Mouse (Mus musculus): ENCODE results near the gene Csrnp3. TPM values are rescaled to one million over a fixed set of nuclear protein-coding genes. Genes with fewer than 3 reads are reported as not detected.
"Not testable (repeated sequence)": the region's sequence is repeated elsewhere in the genome, so short reads cannot be mapped to it uniquely, and the experiment has no call there.

Gene Csrnp3
- under 1 TPM; 0.24 to 0.42 TPM for total RNA-seq (2021)

- DNase-seq, result peak; percentile 46 to 47
- intact Hi-C loops (cut with DNase I), result no loop called here
These were observed at the start of gene Csrnp3 for GRCm38 (mm10) chr2:65845551-65845950. Gene Csrnp3, plus strand, starts transcription at chr2:65845767.

DNA sequence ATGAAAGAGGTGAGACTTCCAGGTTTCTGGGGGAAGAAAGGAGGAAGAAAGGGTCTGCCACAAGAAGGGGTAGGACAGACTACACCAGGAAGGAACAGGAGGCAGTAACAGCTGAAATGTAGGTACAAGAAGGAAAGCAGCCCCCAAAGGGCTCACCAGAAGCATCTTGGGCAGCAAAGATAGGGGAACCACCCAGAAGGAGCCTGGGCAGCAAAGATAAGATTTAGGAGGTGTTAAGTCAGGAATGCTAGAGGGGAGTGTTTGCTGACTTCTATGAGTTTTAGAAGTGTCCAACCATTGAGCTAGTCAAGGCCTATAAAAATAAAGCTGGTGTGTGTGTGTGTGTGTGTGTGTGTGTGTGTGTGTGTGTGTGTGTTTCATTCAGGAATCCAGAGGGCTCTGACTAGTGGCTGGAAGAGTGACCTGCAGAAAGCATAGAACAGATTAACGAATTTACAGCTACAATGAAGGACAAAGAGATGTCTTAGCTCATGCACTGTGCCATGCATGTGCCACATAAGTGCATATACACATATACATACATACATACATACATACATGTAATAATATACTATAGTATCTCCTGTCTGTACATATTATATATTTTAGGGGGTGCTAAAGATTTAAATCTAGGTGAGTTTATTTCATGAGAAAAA is 44.4 kb upstream of the Csrnp3 start:
- no peak for DNase-seq
- intact Hi-C loops (cut with DNase I), result no loop called here

- no peak for DNase-seq
- intact Hi-C loops (cut with DNase I), result no loop called here
These were observed 39.0 kb upstream of the Csrnp3 start for GRCm38 (mm10) chr2:65806556-65806955.

GRCm38 (mm10) chr2:65811203-65811602 is 34.4 kb upstream of the Csrnp3 start:
- intact Hi-C loops (cut with DNase I); DNase-seq: not testable (repeated sequence)

GRCm38 (mm10) chr2:65818080-65818796 is 27.3 kb upstream of the Csrnp3 start:
- intact Hi-C loops (cut with DNase I), result no loop called here
- peak; percentile 32 to 46 for DNase-seq

DNA sequence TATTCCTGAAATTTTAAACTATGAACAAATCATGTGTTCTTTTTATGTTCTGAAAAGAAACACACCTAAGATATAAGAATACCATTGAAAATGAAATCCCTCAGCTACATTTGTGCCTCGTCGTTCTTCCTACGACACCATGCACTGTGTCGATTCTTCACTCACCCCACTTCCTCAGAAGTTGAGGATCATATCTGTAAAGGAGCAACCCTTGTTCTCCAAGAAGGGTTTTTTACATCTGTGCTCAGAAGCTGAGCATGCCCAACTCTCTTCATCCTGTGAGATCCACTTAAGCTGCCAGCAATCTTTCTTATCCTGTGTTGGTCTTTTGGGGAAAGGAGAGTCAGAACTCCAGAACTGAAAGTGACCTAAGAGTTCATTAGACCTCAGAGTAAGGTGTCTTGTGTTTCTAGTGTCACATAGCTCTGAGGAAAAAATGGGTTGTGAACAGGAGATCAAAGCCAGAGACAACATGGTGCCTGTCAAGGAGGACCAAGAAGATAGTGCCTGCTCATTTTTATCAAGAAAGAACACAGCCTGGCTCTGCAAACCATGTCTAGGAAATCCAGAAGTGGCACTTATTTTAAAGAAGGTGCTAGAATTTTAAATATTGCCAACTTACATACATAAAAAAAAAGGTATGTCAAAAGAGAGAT is 25.3 kb upstream of the Csrnp3 start:
- DNase-seq, result no peak
- intact Hi-C loops (cut with DNase I), result no loop called here

DNA sequence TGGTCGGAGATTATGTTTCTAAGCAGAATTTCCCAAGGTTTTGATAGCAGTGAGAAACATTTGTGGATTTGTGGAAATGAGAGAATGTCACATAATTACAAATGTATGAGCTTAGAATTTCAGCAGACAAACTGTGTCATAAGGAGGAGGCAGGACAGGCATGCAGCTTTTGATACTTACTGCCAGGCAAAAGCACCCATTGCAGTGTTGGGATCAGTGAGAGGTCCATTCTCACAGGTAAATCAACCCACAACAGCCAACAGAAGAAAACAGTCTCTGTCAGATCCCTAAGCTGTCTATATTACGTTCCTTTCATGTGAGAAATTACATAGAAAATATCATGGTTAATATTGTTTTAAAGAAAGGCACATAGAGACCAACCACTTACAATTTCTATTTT is 19.3 kb upstream of the Csrnp3 start:
- intact Hi-C loops (cut with DNase I), result no loop called here

GRCm38 (mm10) chr2:65826801-65827200 is 18.8 kb upstream of the Csrnp3 start:
- intact Hi-C loops (cut with DNase I), result no loop called here
- no peak for DNase-seq

More for the DNA sequence above, 19.3 kb upstream of the Csrnp3 start:
- DNase-seq, result no peak

DNA sequence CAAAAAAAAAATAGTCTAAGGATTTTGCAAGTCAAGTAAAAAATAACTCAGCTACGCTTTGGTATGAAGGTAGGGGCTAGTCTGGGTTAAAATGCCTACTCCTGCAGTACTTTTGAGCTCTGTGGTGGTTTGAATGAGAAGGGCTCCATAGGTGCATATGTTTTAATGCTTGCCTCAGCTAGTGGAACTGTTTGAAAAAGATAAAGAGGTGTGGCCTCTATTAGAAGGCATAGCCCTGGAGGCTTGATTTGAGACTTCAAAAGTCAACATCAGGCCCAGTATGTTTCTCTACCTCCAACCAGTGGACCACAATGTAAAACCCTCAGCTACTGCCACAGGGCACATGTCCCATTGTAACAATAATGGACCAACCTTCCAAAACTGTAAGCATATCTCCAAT is 16.9 kb upstream of the Csrnp3 start:
- intact Hi-C loops (cut with DNase I), result no loop called here
- no peak for DNase-seq

DNA sequence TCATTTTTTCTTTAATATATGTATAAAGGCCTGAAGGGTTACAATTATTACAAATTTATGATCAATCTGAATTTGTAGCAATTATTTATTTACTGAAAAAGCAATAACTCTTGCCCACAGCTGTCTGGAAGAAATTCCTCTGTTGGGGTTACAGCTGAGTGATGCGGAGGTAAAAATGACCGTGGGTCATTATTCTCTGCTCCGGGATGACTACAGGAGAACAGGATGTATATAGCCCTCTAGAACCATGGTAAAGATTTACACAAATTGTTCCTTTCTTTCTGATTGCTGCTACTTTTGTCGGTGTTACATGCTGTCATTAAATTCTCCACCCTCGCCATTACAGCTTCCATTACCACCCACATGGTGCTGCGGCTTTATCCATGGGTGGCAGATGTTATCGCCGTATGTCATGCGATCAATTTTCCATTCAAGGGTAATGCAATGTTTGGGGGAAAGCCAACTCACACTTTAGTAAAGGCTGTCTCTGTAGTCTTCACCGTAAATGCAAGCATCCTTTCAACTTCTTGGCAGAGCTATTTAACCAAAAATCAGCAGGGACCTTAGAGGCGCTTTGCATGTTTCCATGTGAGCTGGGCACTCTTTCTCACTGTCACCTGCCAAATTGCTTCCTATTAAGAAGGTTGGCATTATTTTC is 12.7 kb upstream of the Csrnp3 start:
- intact Hi-C loops (cut with DNase I), result no loop called here
- no peak for DNase-seq

DNA sequence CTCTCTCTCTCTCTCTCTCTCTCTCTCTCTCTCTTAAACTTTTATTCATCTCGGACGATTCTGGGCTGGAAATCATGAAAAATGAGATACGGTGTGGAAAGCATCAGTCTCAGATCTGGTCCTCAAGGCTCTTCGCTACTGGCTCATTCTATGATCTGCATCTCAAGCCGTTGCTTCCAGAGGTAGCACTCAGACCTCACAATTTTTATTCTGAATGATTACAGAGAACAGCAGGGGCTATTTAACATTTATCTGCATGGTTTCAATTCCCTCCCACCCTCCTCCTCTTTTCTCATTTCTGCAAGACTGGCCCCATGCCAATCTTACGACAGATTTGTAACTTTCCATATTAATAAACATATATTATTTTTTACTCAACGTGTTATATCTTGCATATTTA is 12.1 kb upstream of the Csrnp3 start:
- intact Hi-C loops (cut with DNase I), result no loop called here
- no peak for DNase-seq

- DNase-seq, result no peak
- intact Hi-C loops (cut with DNase I), result no loop called here
These were observed 4.0 kb upstream of the Csrnp3 start for GRCm38 (mm10) chr2:65841606-65842005.

- DNase-seq, result no peak
- intact Hi-C loops (cut with DNase I), result no loop called here
These were observed 3.2 kb upstream of the Csrnp3 start for GRCm38 (mm10) chr2:65842356-65842755.

GRCm38 (mm10) chr2:65846000-65846755 is 611 bp downstream of the Csrnp3 start:
- DNase-seq, result peak; percentile 3 to 4
- intact Hi-C loops (cut with DNase I), result no loop called here

DNA sequence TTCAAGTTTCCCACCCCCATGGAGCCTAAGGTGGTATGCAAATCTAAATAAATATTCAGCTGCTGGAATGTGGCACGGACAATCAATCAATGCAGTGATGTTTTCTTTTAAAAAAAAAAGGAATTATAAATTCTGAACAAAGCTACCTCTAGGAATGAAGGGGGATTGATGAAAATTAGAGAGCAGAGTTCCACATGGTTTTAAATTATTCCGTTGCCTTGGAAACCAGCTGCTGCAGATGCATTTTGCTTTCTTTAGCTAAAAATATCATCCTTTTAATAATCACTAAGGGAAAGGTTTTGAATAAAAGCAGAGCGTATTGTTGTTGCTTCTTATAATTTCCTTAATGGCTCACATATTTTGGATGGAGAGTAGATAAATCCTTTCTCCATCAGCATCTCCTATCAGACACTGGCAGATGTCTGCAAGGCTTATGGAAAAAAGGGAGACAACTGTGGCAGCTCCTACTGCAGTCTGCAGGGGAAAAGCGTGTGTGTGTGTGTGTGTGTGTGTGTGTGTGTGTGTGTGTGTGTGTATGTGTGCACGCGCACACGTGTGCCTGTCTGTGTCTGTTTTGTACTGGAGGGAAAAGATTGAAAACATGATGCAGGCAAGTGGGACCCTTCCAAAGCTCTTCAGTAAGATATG is 2.0 kb downstream of the Csrnp3 start:
- DNase-seq, result no peak
- intact Hi-C loops (cut with DNase I), result no loop called here

- intact Hi-C loops (cut with DNase I), result no loop called here
These were observed 3.1 kb downstream of the Csrnp3 start for GRCm38 (mm10) chr2:65848706-65849105.

GRCm38 (mm10) chr2:65850282-65850681 is 4.7 kb downstream of the Csrnp3 start:
- intact Hi-C loops (cut with DNase I), result not testable (repeated sequence)

More at GRCm38 (mm10) chr2:65848706-65849105, 3.1 kb downstream of the Csrnp3 start:
- DNase-seq, result no peak

DNA sequence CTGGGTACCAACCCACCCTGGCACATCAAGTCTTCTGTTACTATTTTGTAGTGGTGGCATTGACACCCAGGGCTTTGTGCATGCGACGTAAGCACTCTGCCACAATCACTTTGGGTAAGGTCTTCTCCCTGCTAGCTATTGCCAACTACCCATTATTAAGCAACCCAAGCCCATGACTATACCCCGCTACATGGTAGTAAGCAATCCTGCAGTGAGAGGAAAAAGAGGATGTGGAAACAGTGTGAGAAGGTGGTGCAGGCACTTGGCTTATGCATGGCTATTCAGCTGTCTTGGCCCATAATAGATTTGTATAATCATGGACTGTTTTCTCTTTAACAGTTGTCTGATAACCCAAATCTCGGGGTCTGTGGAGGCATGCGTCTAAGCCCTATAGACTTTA is 11.2 kb downstream of the Csrnp3 start:
- no peak for DNase-seq
- intact Hi-C loops (cut with DNase I), result no loop called here

More at GRCm38 (mm10) chr2:65850282-65850681, 4.7 kb downstream of the Csrnp3 start:
- DNase-seq, result not testable (repeated sequence)

DNA sequence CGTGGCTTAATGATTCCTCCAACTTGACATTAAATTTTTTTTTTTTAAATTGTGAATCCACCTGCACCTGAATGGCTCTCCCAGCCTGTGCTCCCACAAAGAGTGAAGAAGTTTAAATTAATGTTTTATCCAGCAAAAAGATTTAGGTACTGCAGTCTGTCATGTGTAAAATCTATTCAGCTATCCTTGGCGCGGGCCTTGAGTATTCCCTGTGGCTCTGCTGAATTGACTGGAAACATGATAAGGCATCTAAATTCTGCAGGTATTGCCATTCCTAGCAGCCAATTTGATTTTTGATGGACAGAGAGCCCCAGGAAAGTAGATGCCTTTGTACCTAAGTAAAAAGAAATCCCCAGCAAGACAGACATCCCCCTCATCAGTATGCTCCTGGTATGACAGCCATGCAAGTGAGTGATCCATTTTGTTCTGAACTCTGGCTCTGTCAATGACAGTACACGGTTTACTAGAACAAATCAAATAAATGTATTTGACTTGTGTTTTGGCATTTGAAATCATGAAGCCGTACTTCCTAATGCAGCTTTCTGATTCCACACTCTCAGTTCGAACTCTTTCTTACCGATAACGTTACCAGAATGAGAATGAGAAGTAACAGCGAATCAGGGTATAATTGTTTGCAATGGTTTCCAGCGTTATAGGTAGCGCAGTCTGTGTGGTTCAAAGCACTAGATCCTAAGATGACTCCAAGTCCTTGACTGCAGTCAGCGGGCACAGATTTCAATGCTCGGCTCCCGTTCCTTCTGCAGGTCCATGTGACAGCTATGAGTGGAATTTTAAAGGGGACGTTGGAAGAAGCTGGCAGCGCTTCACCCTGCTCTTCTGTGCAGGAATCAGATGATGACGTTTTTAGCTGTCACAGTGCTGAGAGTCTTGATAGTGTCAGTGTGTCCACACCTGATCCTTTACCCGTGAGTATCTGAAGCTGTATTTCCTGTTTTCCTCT is 14.5 kb downstream of the Csrnp3 start:
- peak; percentile 18 to 22 for DNase-seq
- intact Hi-C loops (cut with DNase I), result no loop called here
